Mouse (Mus musculus) MEL (cell line): ENCODE measurements around the gene Klf3. TPM values are rescaled to one million over a fixed set of nuclear protein-coding genes. Genes with fewer than 3 reads are reported as not detected.

Experiments used
- DNase-seq: peaks from one replicate; pipeline ENCODE4 v3.0.0; 2011; ENCODE audit warnings: low read depth, low spot score
- H3K27ac ChIP-seq: 2 replicates; pipeline ENCODE4 v1.5.1; 2012; ENCODE audit warnings: low read depth, mild to moderate bottlenecking, control low read depth, low read length, moderate library complexity; ENCODE audit not compliant: control insufficient read depth
- H3K27me3 ChIP-seq, 2 experiments: fragments of 150-350 bp in 1 of 2; sonication (generic) in 1 of 2; 2 replicates each; pipeline ENCODE4 v1.6.1; 2012; ENCODE audit warnings: low read length in 2 of 2, mild to moderate bottlenecking in 2 of 2, improper control_type of control experiment in 1 of 2, moderate library complexity in 1 of 2; ENCODE audit not compliant: insufficient read depth in 2 of 2, control insufficient read depth in 1 of 2
- H3K36me3 ChIP-seq, 2 experiments: 2 replicates each; pipeline ENCODE4 v1.6.1; 2012 to 2014; ENCODE audit warnings: low read length in 2 of 2, improper control_type of control experiment in 1 of 2, inconsistent platforms in 1 of 2, mild to moderate bottlenecking in 1 of 2; ENCODE audit not compliant: insufficient read depth in 2 of 2, control insufficient read depth in 1 of 2
- H3K4me1 ChIP-seq, 2 experiments: fragments of 150-350 bp in 1 of 2; sonication (generic) in 1 of 2; 2 replicates each; pipeline ENCODE4 v1.6.1; 2012; ENCODE audit warnings: low read length in 2 of 2, improper control_type of control experiment in 1 of 2, mild to moderate bottlenecking in 1 of 2; ENCODE audit not compliant: insufficient read depth in 2 of 2, control insufficient read depth in 1 of 2
- H3K4me3 ChIP-seq, 2 experiments: fragments of 150-350 bp in 1 of 2; sonication (generic) in 1 of 2; 2 replicates each; pipeline ENCODE4 v1.5.1; 2012; ENCODE audit warnings: low read depth in 2 of 2, low read length in 2 of 2, mild to moderate bottlenecking in 2 of 2, moderate library complexity in 2 of 2, control low read depth in 1 of 2, improper control_type of control experiment in 1 of 2; ENCODE audit not compliant: control insufficient read depth in 1 of 2, insufficient read depth in 1 of 2
- H3K79me2 ChIP-seq: 2 replicates; pipeline ENCODE4 v1.6.1; 2012; ENCODE audit warnings: mild to moderate bottlenecking, low read length, moderate library complexity; ENCODE audit not compliant: control insufficient read depth, poor library complexity, insufficient read depth
- H3K9ac ChIP-seq: 2 replicates; pipeline ENCODE4 v1.6.1; 2012; ENCODE audit warnings: low read depth, mild to moderate bottlenecking, control low read depth, low read length, moderate library complexity; ENCODE audit not compliant: control insufficient read depth, poor library complexity, severe bottlenecking
- H3K9me3 ChIP-seq: fragments of 150-350 bp; sonication (generic); replicated peaks from 2 replicates; pipeline ENCODE4 v1.6.1; 2012; ENCODE audit warnings: mild to moderate bottlenecking, low read length, improper control_type of control experiment, moderate library complexity; ENCODE audit not compliant: insufficient read depth
- BHLHE40 ChIP-seq: IDR thresholded peaks from 2 replicates; pipeline ENCODE4 v1.6.1; 2012; ENCODE audit warnings: low read depth, mild to moderate bottlenecking, inconsistent platforms, low read length, improper control_type of control experiment, borderline replicate concordance
- CHD2 ChIP-seq: IDR thresholded peaks from 2 replicates; pipeline ENCODE4 v1.6.1; 2011; ENCODE audit warnings: low read length, improper control_type of control experiment
- E2F4 ChIP-seq: IDR thresholded peaks from 2 replicates; pipeline ENCODE4 v1.6.1; 2011; ENCODE audit warnings: low read depth, low read length, improper control_type of control experiment, borderline replicate concordance
- HCFC1 ChIP-seq: IDR thresholded peaks from 2 replicates; pipeline ENCODE4 v1.6.1; 2012; ENCODE audit warnings: low read depth, mild to moderate bottlenecking, inconsistent platforms, low read length, improper control_type of control experiment, moderate library complexity
- JUND ChIP-seq: IDR thresholded peaks from 2 replicates; pipeline ENCODE4 v1.6.1; 2011; ENCODE audit warnings: low read depth, mild to moderate bottlenecking, improper control_type of control experiment, low read length
- KAT2A ChIP-seq: conservative IDR thresholded peaks from 2 replicates; pipeline ENCODE4 v1.6.1; 2012; ENCODE audit warnings: low read depth, low read length, improper control_type of control experiment, inconsistent platforms
- MAX ChIP-seq: IDR thresholded peaks from 2 replicates; pipeline ENCODE4 v1.6.1; 2011; ENCODE audit warnings: low read length, improper control_type of control experiment
- MAZ ChIP-seq: IDR thresholded peaks from 2 replicates; pipeline ENCODE4 v1.6.1; 2012; ENCODE audit warnings: low read depth, mild to moderate bottlenecking, inconsistent platforms, low read length, improper control_type of control experiment
- MXI1 ChIP-seq: IDR thresholded peaks from 2 replicates; pipeline ENCODE4 v1.6.1; 2011; ENCODE audit warnings: mild to moderate bottlenecking, low read depth, low read length, improper control_type of control experiment
- MYB ChIP-seq: IDR thresholded peaks from 2 replicates; pipeline ENCODE4 v1.6.1; 2011; ENCODE audit warnings: mild to moderate bottlenecking, low read depth, low read length, improper control_type of control experiment
- MYC ChIP-seq: IDR thresholded peaks from 2 replicates; pipeline ENCODE4 v1.6.1; 2011; ENCODE audit warnings: low read depth, mild to moderate bottlenecking, low read length, improper control_type of control experiment, moderate library complexity
- NELFE ChIP-seq: IDR thresholded peaks from 2 replicates; pipeline ENCODE4 v1.6.1; 2011; ENCODE audit warnings: low read depth, low read length, improper control_type of control experiment
- NRF1 ChIP-seq: IDR thresholded peaks from 2 replicates; pipeline ENCODE4 v1.6.1; 2014; ENCODE audit warnings: low read depth, mild to moderate bottlenecking, inconsistent platforms, low read length, improper control_type of control experiment, moderate library complexity; ENCODE audit not compliant: poor library complexity, insufficient read depth, severe bottlenecking
- POLR2A ChIP-seq, 2 experiments: IDR thresholded peaks; 2 replicates each; pipeline ENCODE4 v1.6.1; 2011 to 2012; ENCODE audit warnings: low read length in 2 of 2, mild to moderate bottlenecking in 2 of 2, control low read depth in 1 of 2, improper control_type of control experiment in 1 of 2, low read depth in 1 of 2, moderate library complexity in 1 of 2; ENCODE audit not compliant: control insufficient read depth in 1 of 2, insufficient read depth in 1 of 2, poor library complexity in 1 of 2
- POLR2AphosphoS2 ChIP-seq: IDR thresholded peaks from 2 replicates; pipeline ENCODE4 v1.6.1; 2011; ENCODE audit warnings: low read length, improper control_type of control experiment
- RAD21 ChIP-seq: IDR thresholded peaks from 2 replicates; pipeline ENCODE4 v1.6.1; 2011; ENCODE audit warnings: mild to moderate bottlenecking, low read depth, low read length, improper control_type of control experiment
- SIN3A ChIP-seq: IDR thresholded peaks from 2 replicates; pipeline ENCODE4 v1.6.1; 2012; ENCODE audit warnings: low read length, improper control_type of control experiment, inconsistent platforms
- SMC3 ChIP-seq: IDR thresholded peaks from 2 replicates; pipeline ENCODE4 v1.6.1; 2011; ENCODE audit warnings: low read depth, low read length, improper control_type of control experiment
- TAL1 ChIP-seq: IDR thresholded peaks from 2 replicates; pipeline ENCODE4 v1.6.1; 2012; ENCODE audit warnings: mild to moderate bottlenecking, inconsistent platforms, low read length, moderate library complexity, mixed read lengths
- UBTF ChIP-seq: IDR thresholded peaks from 2 replicates; pipeline ENCODE4 v1.6.1; 2012; ENCODE audit warnings: low read depth, mild to moderate bottlenecking, inconsistent platforms, low read length, improper control_type of control experiment, moderate library complexity, borderline replicate concordance; ENCODE audit not compliant: insufficient read depth
- USF1 ChIP-seq: IDR thresholded peaks from 2 replicates; pipeline ENCODE4 v1.6.1; 2014; ENCODE audit warnings: low read depth, mild to moderate bottlenecking, inconsistent platforms, low read length, improper control_type of control experiment, moderate library complexity
- USF2 ChIP-seq, 2 experiments: IDR thresholded peaks; 2 replicates each; pipeline ENCODE4 v1.6.1; 2011 to 2012; ENCODE audit warnings: improper control_type of control experiment in 2 of 2, low read length in 2 of 2, borderline replicate concordance in 1 of 2, inconsistent platforms in 1 of 2, low read depth in 1 of 2, mild to moderate bottlenecking in 1 of 2; ENCODE audit not compliant: insufficient read depth in 1 of 2
- ZKSCAN1 ChIP-seq: IDR thresholded peaks from 2 replicates; pipeline ENCODE4 v1.6.1; 2012; ENCODE audit warnings: low read depth, mild to moderate bottlenecking, inconsistent platforms, low read length, improper control_type of control experiment, moderate library complexity
- ZMIZ1 ChIP-seq: IDR thresholded peaks from 2 replicates; pipeline ENCODE4 v1.6.1; 2012; ENCODE audit warnings: low read depth, mild to moderate bottlenecking, inconsistent platforms, low read length, improper control_type of control experiment, moderate library complexity
- ZNF384 ChIP-seq: IDR thresholded peaks from 2 replicates; pipeline ENCODE4 v1.6.1; 2012; ENCODE audit warnings: low read depth, mild to moderate bottlenecking, inconsistent platforms, low read length, improper control_type of control experiment
- polyA plus RNA-seq, 2 experiments: library from polyadenylated mRNA; stranded (reverse) in 1 of 2; unstranded in 1 of 2; fragments of >175 nt in 1 of 2; fragments of >200 nt in 1 of 2; gene quantifications; 2 replicates each; pipeline versions ENCODE4 v1.2.1 to v1.2.4; 2012; ENCODE audit warnings: low replicate concordance in 2 of 2, low read depth in 1 of 2; ENCODE audit not compliant: insufficient read length in 2 of 2, insufficient read depth in 1 of 2, missing spikeins in 1 of 2
- total RNA-seq: library from RNA; depleted of rRNA; stranded (reverse); fragments of 300-350 nt; gene quantifications from 2 replicates; pipeline ENCODE4 v1.2.3, GENCODE M21; 2012

The Klf3 gene
- total and polyA plus RNA-seq, 3 experiments, result 7.1 to 72.2 (median 39.7) TPM

GRCm38 (mm10) chr5:64834213-64834612 lies 31.0 kb downstream of the Klf3 start:
- no peak for DNase-seq
- no peak overlapping the region for H3K27ac ChIP-seq
- no peak overlapping the region for H3K4me3 ChIP-seq
- H3K9ac ChIP-seq, result no peak overlapping the region
- H3K4me1 ChIP-seq, result 0 out of 4 replicates have a peak, but pooled peaks cover 0 to 3% of the 10 kb centered on the region in 2 experiments
- peaks cover 0 to 2% of the 10 kb centered on the region in 2 experiments; a peak in 1 of 4 replicates for H3K36me3 ChIP-seq
- H3K27me3 ChIP-seq, result no peaks in the 10 kb centered on the region
- TF ChIP-seq TAL1, result no peak
- TF ChIP-seq USF2 (IDR thresholded peaks at IDR 0.05; ENCODE audit: borderline replicate concordance in 1 of 2, insufficient read depth in 1 of 2, low read depth in 1 of 2, low read length in 2 of 2), result no peak
- no peak for TF ChIP-seq KAT2A
- no peak for TF ChIP-seq CHD2
- no peak for TF ChIP-seq E2F4
- TF ChIP-seq MAX, result no peak
- TF ChIP-seq SMC3, result no peak
- no peak for TF ChIP-seq NRF1
- TF ChIP-seq, all 39 proteins: peak for 0
- no peaks in the 10 kb centered on the region for H3K9me3 ChIP-seq
- no peaks in the 10 kb centered on the region for H3K79me2 ChIP-seq

DNA sequence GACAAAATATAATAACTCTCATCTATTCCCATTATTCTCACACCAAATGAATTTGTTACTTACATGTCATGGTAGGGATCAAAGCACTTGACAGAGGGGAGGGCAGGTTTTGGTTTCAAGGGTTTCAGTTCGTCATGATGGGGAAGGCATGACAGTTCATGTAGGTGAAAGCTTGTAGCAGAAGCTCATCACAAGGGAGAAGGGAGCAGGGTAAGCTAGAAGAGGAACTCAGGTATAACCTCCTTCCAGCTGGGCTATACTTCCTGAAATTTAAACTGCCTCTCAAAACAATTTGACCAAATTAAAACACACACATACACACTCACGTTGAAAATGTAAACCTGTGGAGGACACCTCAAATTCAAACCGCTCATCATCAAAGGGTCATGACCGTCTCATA lies 32.1 kb downstream of the Klf3 start:
- peak; percentile 34 for DNase-seq
- no peaks in the 10 kb centered on the region for H3K36me3 ChIP-seq
- H3K9me3 ChIP-seq, result no peaks in the 10 kb centered on the region
- no peak for TF ChIP-seq MYC
- no peak for TF ChIP-seq USF2 (IDR thresholded peaks at IDR 0.05; ENCODE audit: borderline replicate concordance in 1 of 2, insufficient read depth in 1 of 2, low read depth in 1 of 2, low read length in 2 of 2)
- TF ChIP-seq RAD21, result no peak
- no peak overlapping the region for H3K27ac ChIP-seq
- H3K9ac ChIP-seq, result no peak overlapping the region
- no peak overlapping the region for H3K4me3 ChIP-seq
- no peaks in the 10 kb centered on the region for H3K79me2 ChIP-seq
- H3K27me3 ChIP-seq, result no peaks in the 10 kb centered on the region
- no peaks in the 10 kb centered on the region for H3K4me1 ChIP-seq

- H3K4me1 ChIP-seq, result peaks cover 0 to 1% of the 10 kb centered on the region in 2 experiments; a peak in 1 of 4 replicates
- H3K79me2 ChIP-seq, result no peaks in the 10 kb centered on the region
- H3K9me3 ChIP-seq, result no peaks in the 10 kb centered on the region
Observed at GRCm38 (mm10) chr5:64839016-64839599, 35.9 kb downstream of the Klf3 start.

More at GRCm38 (mm10) chr5:64839016-64839599, 35.9 kb downstream of the Klf3 start:
- no peak overlapping the region for H3K27ac ChIP-seq
- H3K4me3 ChIP-seq, result no peak overlapping the region
- H3K27me3 ChIP-seq, result no peaks in the 10 kb centered on the region
- no peak for TF ChIP-seq MAZ
- no peak for TF ChIP-seq NRF1
- no peak for TF ChIP-seq HCFC1
- no peak for TF ChIP-seq NELFE
- no peak for TF ChIP-seq BHLHE40
- TF ChIP-seq POLR2A (IDR thresholded peaks at IDR 0.05; ENCODE audit: control insufficient read depth in 1 of 2, insufficient read depth in 1 of 2, low read depth in 1 of 2, low read length in 2 of 2, poor library complexity in 1 of 2), result no peak
- no peak for TF ChIP-seq POLR2AphosphoS2
- no peak for TF ChIP-seq ZNF384
- TF ChIP-seq JUND, result no peak
- TF ChIP-seq MYB, result no peak
- TF ChIP-seq ZMIZ1, result no peak
- no peak for TF ChIP-seq MYC
- TF ChIP-seq ZKSCAN1, result no peak
- TF ChIP-seq SIN3A, result no peak
- no peak for TF ChIP-seq UBTF
- no peak for TF ChIP-seq USF1
- no peak for TF ChIP-seq MXI1
- TF ChIP-seq MAX, result no peak
- H3K36me3 ChIP-seq, result no peaks in the 10 kb centered on the region
- no peak overlapping the region for H3K9ac ChIP-seq
- no peak for DNase-seq
